Mouse (Mus musculus): Measurements from ENCODE around the gene Icmt. TPM values are rescaled to one million over a fixed set of nuclear protein-coding genes. Genes with fewer than 3 reads are reported as not detected.

Icmt gene
- polyA plus RNA-seq, 1 experiment from 2014 or later = 26.7 TPM

DNA sequence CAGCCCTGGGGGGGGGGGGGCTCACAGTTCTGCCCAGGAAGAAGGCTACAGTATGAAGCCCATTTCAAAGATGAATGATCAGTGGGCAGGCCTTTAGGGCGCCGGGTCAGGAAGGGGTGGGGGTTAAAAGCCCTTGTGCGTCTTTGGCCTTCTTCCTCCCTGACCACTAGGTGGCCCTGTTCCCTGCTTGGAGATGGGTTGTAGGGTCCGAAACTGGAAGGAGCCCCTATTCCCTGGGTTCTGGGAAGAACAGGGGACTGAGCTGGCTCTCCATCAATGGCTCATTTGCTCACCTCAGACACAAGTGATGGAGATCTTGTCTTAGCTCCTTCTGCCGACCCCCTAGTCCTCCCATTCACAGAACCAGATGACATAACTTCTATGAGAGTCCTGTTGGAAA, 46.3 kb downstream of the Icmt start:
- peaks cover 23% of the 10 kb centered on the region for H3K4me1 ChIP-seq
- no peaks in the 10 kb centered on the region for H3K36me3 ChIP-seq
- ATAC-seq (ENCODE audit: insufficient number of reproducible peaks, low FRiP score, low TSS enrichment, low read depth) = no peak
- no peak overlapping the region for H3K4me2 ChIP-seq (replicated peaks)
- no peaks in the 10 kb centered on the region for H3K9me3 ChIP-seq (replicated peaks)
- 13% methylated on average over 5 of the region's 5 CpGs for WGBS
- no peak overlapping the region for H3K27ac ChIP-seq (replicated peaks)
- H3K4me3 ChIP-seq (replicated peaks) = no peak overlapping the region
- H3K9ac ChIP-seq = no peak overlapping the region
- peaks cover 59% of the 10 kb centered on the region for H3K27me3 ChIP-seq

DNA sequence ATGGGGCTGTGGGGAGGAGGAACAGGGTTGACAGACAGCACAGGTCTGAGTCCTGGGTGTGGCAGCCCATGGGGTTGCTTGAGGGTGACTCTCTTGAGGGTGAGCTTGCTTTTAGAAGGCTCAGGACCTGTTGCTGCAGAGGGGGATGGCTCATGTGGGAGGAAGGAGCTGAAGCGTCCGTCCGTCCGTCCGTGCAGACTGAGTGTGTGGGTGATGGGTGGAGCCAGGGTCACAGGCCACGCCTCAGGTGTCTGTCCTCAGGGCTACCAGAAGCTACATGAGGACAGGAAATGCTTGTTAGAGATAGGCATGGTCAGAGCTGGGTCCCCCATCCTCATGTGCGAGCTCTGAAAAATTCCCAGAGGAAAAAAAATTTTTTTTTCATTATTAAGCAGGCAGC, 47.6 kb downstream of the Icmt start:
- Histone ChIP-seq H3K4me2 (replicated peaks) (no peak overlapping the region), H3K36me3 (no peaks in the 10 kb centered on the region), H3K9ac (no peak overlapping the region), H3K27me3 (peaks cover 57% of the 10 kb centered on the region), H3K4me1 (peaks cover 10% of the 10 kb centered on the region), H3K4me3 (replicated peaks) (no peak overlapping the region), H3K27ac (replicated peaks) (no peak overlapping the region), H3K9me3 (replicated peaks) (no peaks in the 10 kb centered on the region)
- WGBS = 48% methylated on average over 7 of the region's 7 CpGs
- ATAC-seq (ENCODE audit: insufficient number of reproducible peaks, low FRiP score, low TSS enrichment, low read depth) = no peak

DNA sequence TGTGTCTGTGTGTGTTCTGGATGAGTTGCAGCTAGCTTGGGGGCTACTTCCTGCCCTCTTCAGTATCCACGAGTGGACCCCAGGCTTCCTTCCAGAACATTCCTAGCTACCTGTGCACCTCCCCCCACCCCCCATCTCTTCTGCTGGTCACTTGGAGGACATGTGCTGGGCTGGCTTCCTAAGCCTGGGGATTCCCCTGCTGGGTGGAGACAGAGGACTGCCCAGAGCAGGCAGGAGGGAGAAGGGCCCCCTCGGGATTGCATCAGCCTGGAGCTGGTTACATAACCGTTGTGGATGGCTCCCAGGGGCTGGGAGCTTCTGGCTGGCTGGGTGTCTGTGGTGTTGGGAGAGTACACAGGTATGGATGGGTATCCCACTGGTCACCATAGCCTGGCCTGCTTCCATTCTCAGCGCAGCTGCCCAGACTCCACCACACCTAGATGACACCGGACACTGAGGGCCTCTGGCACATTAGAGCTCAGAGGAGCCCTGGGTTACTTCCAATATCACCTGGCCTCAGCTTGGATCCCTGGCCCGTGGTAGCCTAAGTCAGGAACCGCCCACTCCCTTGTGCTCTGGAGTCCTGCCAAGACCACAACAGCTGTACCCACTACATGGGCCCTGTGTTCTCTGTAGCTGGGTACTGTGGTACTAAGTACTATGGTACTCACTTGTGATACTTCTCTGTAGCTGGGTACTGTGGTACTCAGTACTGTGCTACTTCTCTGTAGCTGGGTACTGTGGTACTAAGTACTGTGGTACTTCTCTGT, 48.3 kb downstream of the Icmt start:
- Histone ChIP-seq H3K4me3 (replicated peaks) (no peak overlapping the region), H3K36me3 (no peaks in the 10 kb centered on the region), H3K27me3 (peaks cover 56% of the 10 kb centered on the region), H3K9me3 (replicated peaks) (no peaks in the 10 kb centered on the region), H3K9ac (no peak overlapping the region), H3K27ac (replicated peaks) (no peak overlapping the region), H3K4me1 (peaks cover 9% of the 10 kb centered on the region; the same call in 1 of the 2 replicates), H3K4me2 (replicated peaks) (no peak overlapping the region)
- WGBS = 46% methylated on average over 7 of the region's 7 CpGs
- ATAC-seq (ENCODE audit: insufficient number of reproducible peaks, low FRiP score, low TSS enrichment, low read depth) = peak; percentile 12; the same call in 1 of the 2 replicates

DNA sequence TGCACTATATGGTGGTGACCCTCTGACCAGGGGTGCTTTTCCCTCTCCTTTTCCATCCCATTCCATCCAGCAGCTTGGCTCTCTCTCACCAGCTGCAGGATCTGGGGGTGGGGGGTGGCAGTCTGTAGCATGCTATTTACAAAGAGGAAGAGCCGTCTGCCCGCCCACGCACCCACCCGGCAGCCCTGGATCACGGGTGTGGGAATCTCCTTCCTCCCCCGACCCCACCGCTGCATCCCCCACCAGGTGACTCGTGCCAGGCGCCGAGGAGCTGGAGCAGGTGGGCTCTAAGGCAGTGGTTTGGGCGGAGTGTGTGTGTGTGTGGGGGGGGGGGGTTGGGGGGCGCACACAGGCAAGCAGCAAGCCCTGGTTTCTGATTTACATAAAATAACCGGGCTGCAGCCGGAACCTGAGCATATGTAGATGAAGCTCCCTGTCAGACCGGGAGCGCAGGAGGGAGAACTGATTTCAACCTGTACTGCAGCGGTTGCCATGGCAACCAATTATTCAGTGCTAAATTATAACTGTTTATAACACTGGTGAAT, 52.9 kb downstream of the Icmt start:
- peaks cover 39% of the 10 kb centered on the region for H3K27me3 ChIP-seq
- H3K4me2 ChIP-seq (replicated peaks) = 0 out of 2 replicates have a peak overlapping the region, but pooled peaks have one; percentile 8
- no peaks in the 10 kb centered on the region for H3K9me3 ChIP-seq (replicated peaks)
- H3K4me3 ChIP-seq (replicated peaks) = no peak overlapping the region
- H3K9ac ChIP-seq = no peak overlapping the region
- no peak for ATAC-seq (ENCODE audit: insufficient number of reproducible peaks, low FRiP score, low TSS enrichment, low read depth)
- WGBS = 7% methylated on average over 16 of the region's 17 CpGs
- peaks cover 9% of the 10 kb centered on the region; the same call in 1 of the 2 replicates for H3K4me1 ChIP-seq
- no peaks in the 10 kb centered on the region for H3K36me3 ChIP-seq
- no peak overlapping the region for H3K27ac ChIP-seq (replicated peaks)

DNA sequence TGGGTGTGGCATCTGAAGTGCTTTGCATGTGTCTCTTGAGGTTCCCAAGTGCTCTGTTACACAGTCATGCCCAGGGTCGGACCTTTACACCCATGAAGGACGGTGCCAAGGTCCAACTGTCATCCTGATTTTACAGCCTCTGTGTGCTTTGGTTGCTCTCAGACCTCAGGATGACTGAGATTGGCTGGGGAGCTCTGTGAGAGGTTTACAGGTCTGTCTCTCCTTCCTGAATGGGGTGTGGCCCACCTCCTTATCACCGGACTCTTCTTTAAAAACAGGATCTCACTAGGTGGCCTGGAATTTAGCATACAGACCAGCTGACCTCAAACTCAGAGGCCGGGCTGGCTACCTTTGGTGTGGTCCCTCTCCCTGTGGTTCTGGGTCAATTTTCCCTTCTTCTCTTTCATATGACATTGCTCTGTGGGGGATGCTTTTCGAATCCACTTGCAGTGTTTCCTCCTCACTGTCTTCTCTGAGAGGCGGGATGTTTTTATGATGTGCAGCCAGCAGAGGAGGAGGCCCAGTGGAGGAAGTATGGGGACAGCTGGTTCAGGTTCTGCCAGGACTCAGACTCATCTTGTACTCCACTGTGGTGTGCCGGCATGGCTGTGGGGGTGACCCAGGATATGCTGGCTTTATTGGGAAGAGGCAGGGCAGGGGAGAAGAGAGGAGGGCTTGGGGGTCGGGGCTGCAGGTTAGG, 53.8 kb downstream of the Icmt start:
- Histone ChIP-seq H3K4me1 (0 out of 2 replicates have a peak, but pooled peaks cover 5% of the 10 kb centered on the region), H3K27ac (replicated peaks) (no peak overlapping the region), H3K9ac (no peak overlapping the region), H3K27me3 (peaks cover 39% of the 10 kb centered on the region), H3K4me3 (replicated peaks) (no peak overlapping the region), H3K9me3 (replicated peaks) (no peaks in the 10 kb centered on the region), H3K4me2 (replicated peaks) (no peak overlapping the region), H3K36me3 (no peaks in the 10 kb centered on the region)
- ATAC-seq (ENCODE audit: insufficient number of reproducible peaks, low FRiP score, low TSS enrichment, low read depth) = no peak
- WGBS = 35% methylated on average over 8 of the region's 8 CpGs

DNA sequence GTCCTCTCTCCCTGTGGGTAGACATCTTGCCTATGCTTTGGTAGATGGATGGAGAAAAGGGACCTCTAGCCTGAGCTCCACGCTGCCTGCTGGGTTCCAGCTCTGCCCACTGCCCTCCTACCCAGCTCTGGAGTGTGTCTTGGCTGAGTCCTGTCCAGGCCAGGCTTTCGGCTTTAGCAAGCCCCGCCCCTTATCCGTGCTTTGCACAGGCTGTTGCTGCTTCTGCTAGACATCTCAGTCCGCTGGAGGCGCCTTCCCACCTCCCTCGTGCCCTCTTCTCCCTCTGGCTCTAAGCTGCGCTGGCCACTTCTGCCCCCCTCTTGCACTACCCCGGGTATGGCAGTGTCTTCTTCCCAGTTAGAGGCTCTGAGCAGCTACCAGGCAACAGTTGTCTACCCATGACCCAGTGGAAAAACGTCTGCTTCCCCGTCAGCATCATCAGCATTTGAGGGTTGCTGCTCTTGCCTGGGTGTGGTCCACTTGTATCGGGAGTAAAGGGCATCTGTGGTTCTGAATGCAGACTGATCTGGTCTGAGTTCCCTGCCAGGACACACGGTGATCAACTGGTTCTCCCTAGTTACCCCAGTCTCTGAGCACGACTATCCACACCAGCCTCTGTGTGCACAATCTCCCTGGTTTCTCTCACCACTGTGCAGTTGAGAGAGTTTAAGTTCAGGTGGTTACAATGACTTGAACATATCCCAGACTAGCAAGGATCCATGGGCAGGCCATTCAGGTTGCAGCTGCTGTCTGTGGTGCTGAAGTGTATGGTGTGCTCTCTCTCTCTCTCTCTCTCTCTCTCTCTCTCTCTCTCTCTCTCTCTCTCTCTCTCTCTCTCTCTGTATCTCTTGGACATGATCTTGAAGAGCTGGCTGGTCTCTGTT, 54.6 kb downstream of the Icmt start:
- Histone ChIP-seq H3K9ac (no peak overlapping the region), H3K4me2 (replicated peaks) (no peak overlapping the region), H3K27me3 (peaks cover 39% of the 10 kb centered on the region), H3K4me3 (replicated peaks) (no peak overlapping the region), H3K36me3 (no peaks in the 10 kb centered on the region), H3K27ac (replicated peaks) (no peak overlapping the region), H3K4me1 (0 out of 2 replicates have a peak, but pooled peaks cover 5% of the 10 kb centered on the region), H3K9me3 (replicated peaks) (no peaks in the 10 kb centered on the region)
- no peak for ATAC-seq (ENCODE audit: insufficient number of reproducible peaks, low FRiP score, low TSS enrichment, low read depth)
- 19% methylated on average over 14 of the region's 14 CpGs for WGBS

DNA sequence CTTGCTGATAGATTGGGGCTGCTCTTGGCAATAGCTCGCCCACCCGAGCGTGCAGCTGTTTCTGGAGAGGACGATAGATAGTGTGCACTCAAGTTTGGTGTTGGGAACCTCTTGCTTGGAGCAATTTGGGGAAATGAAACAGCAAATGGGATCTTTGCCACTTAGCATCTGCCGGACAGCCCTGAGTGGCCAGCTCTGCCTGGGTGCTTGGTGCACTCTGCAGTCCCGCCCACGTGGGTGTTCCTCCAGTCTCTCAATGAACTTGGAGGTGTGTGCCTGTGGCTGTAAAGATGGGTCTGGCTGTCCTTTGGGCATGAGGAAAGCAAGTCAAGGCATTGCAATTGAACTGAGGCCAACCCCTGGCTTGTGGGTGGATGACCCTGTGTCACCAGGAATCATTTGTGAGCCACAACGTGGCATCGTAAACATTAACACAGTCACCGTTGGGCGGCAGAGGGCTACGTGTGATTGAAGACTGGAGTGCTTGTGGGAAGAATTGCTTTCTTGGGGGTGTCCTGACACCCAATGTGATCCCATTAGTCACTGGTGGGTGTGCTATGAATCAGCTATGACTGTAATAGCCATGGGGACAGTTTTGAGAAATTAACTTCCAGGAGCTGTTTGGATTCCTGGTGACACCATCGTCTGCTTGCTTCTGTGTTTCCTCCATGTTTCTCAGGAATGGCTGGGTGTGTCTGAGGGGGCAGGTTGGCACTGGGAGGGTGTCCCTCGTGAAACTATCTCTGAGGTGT, 57.0 kb downstream of the Icmt start:
- Histone ChIP-seq H3K4me3 (replicated peaks) (no peak overlapping the region), H3K27ac (replicated peaks) (no peak overlapping the region), H3K9me3 (replicated peaks) (no peaks in the 10 kb centered on the region), H3K36me3 (no peaks in the 10 kb centered on the region), H3K27me3 (peaks cover 28% of the 10 kb centered on the region), H3K4me2 (replicated peaks) (no peak overlapping the region), H3K4me1 (0 out of 2 replicates have a peak, but pooled peaks cover 5% of the 10 kb centered on the region), H3K9ac (no peak overlapping the region)
- ATAC-seq (ENCODE audit: insufficient number of reproducible peaks, low FRiP score, low TSS enrichment, low read depth) = no peak
- WGBS = 82% methylated on average over 14 of the region's 14 CpGs

DNA sequence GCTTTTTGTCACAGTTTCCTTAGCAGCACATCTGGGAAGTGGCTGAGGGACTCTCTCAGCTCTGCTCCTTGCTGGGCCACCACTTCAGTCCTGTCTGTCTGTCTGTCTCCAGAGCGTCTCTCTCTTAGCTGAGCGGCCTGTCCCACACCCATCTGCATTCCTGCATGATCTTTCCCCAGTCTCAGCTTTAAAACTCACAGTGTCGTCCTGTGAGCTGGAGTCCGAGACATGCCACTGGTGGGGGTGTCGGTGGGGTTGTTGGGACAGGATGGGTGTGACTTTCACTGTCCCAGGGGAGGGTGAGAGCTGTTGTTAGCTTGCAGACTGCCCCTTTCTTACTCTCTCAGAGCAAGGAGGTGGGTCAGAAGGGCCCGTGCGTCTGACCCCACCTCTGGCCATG, 58.6 kb downstream of the Icmt start:
- Histone ChIP-seq H3K27me3 (peaks cover 27% of the 10 kb centered on the region), H3K4me1 (peaks cover 4% of the 10 kb centered on the region), H3K9ac (no peak overlapping the region), H3K27ac (replicated peaks) (no peak overlapping the region), H3K4me2 (replicated peaks) (no peak overlapping the region), H3K4me3 (replicated peaks) (no peak overlapping the region), H3K9me3 (replicated peaks) (no peaks in the 10 kb centered on the region), H3K36me3 (no peaks in the 10 kb centered on the region)
- ATAC-seq (ENCODE audit: insufficient number of reproducible peaks, low FRiP score, low TSS enrichment, low read depth) = no peak
- 74% methylated on average over 7 of the region's 7 CpGs for WGBS
